Mouse (Mus musculus) forebrain, embryonic 16.5 days (tissue): ENCODE data around the gene Spint1. TPM values are rescaled to one million over a fixed set of nuclear protein-coding genes. Genes with fewer than 3 reads are reported as not detected.

Experiments used
- ATAC-seq: fragments of 200-750 bp; cut with Nextera tagmentation; 2 replicates; pipeline ENCODE4 v1.8.0; 2017; ENCODE audit warnings: mild to moderate bottlenecking, moderate library complexity
- H3K27ac ChIP-seq: fragments of 300-500 bp; sonication (generic); 2 replicates; pipeline ENCODE4 v1.5.1; 2014; ENCODE audit warnings: low read length, control low read depth
- H3K27me3 ChIP-seq: fragments of 300-500 bp; sonication (generic); replicated peaks from 2 replicates; pipeline ENCODE4 v1.6.1; 2014; ENCODE audit warnings: low read length; ENCODE audit not compliant: control insufficient read depth, insufficient read depth
- H3K36me3 ChIP-seq: fragments of 300-500 bp; sonication (generic); 2 replicates; pipeline ENCODE4 v1.6.1; 2014; ENCODE audit not compliant: control insufficient read depth, insufficient read depth
- H3K4me1 ChIP-seq: fragments of 300-500 bp; sonication (generic); replicated peaks from 2 replicates; pipeline ENCODE4 v1.6.1; 2014; ENCODE audit warnings: low read length; ENCODE audit not compliant: control insufficient read depth, insufficient read depth
- H3K4me2 ChIP-seq: fragments of 300-500 bp; sonication (generic); 2 replicates; pipeline ENCODE4 v1.6.1; 2014; ENCODE audit warnings: mild to moderate bottlenecking, low read length, control low read depth
- H3K4me3 ChIP-seq: fragments of 300-500 bp; sonication (generic); replicated peaks from 2 replicates; pipeline ENCODE4 v1.5.1; 2014; ENCODE audit warnings: mild to moderate bottlenecking, low read length, control low read depth
- H3K9ac ChIP-seq: fragments of 300-500 bp; sonication (generic); replicated peaks from 2 replicates; pipeline ENCODE4 v1.6.1; 2014; ENCODE audit warnings: low read depth, low read length, control low read depth
- H3K9me3 ChIP-seq: fragments of 300-500 bp; sonication (generic); 2 replicates; pipeline ENCODE4 v1.6.1; 2016; ENCODE audit warnings: low read length; ENCODE audit not compliant: control insufficient read depth
- WGBS: fragments of 180-500 bp; shearing (Covaris S2); extraction: QIAGEN DNeasy Blood & Tissue Kit; methylation state at CpG from one replicate; pipeline ENCODE4 v1.1.7; 2014; 5-methylcytosine and 5-hydroxymethylcytosine counted together
- polyA plus RNA-seq: library from polyadenylated mRNA; unstranded; fragments of >200 nt; fragmentation: Nextera tagmentation; extraction: Ambion mirVana; gene quantifications from 2 replicates; pipeline ENCODE4 v1.2.1, GENCODE M21; 2015

Spint1 gene
- polyA plus RNA-seq, 1 experiment from 2014 or later: 0.44 TPM

- H3K4me3 ChIP-seq: no peak overlapping the region
- no peaks in the 10 kb centered on the region for H3K36me3 ChIP-seq
- WGBS: 84% methylated on average over 4 of the region's 4 CpGs
- no peak for ATAC-seq
- no peaks in the 10 kb centered on the region for H3K27me3 ChIP-seq
- H3K4me2 ChIP-seq: no peak overlapping the region
- H3K4me1 ChIP-seq: peaks cover 14% of the 10 kb centered on the region
- H3K9me3 ChIP-seq: no peaks in the 10 kb centered on the region
- H3K27ac ChIP-seq: no peak overlapping the region
- no peak overlapping the region for H3K9ac ChIP-seq
Measured at GRCm38 (mm10) chr2:119203871-119204460, 33.2 kb upstream of the Spint1 start.

GRCm38 (mm10) chr2:119207961-119208343 is 29.2 kb upstream of the Spint1 start:
- ATAC-seq: no peak
- peaks cover 20% of the 10 kb centered on the region for H3K4me1 ChIP-seq

GRCm38 (mm10) chr2:119208344-119209175 is 28.6 kb upstream of the Spint1 start, which contains the start of the genes Zfyve19 and Dnajc17:
TSS of gene Zfyve19 (plus strand) at chr2:119208617.
TSS of gene Dnajc17 (minus strand) at chr2:119208795.
- H3K4me3 ChIP-seq: peak within 1 kb of the TSS; percentile 94
- H3K4me2 ChIP-seq: peak within 1 kb of the TSS; percentile 74
- H3K9me3 ChIP-seq: no peaks in the 10 kb centered on the region
- peaks cover 17% of the 10 kb centered on the region for H3K4me1 ChIP-seq
- H3K27ac ChIP-seq: peak within 1 kb of the TSS; percentile 92
- WGBS: 0% methylated on average over 51 of the region's 51 CpGs
- peak; percentile 98 for ATAC-seq
- peak within 1 kb of the TSS; percentile 78 for H3K9ac ChIP-seq
- peaks cover 3% of the 10 kb centered on the region for H3K36me3 ChIP-seq
- H3K27me3 ChIP-seq: no peaks in the 10 kb centered on the region

More at GRCm38 (mm10) chr2:119207961-119208343, 29.2 kb upstream of the Spint1 start:
- H3K27me3 ChIP-seq: no peaks in the 10 kb centered on the region
- peak overlapping the region; percentile 74 for H3K9ac ChIP-seq
- peak overlapping the region; percentile 58 for H3K4me2 ChIP-seq
- peak overlapping the region; percentile 94 for H3K4me3 ChIP-seq
- 19% methylated on average over 6 of the region's 6 CpGs for WGBS
- peaks cover 1% of the 10 kb centered on the region for H3K36me3 ChIP-seq
- peak overlapping the region; percentile 92 for H3K27ac ChIP-seq
- H3K9me3 ChIP-seq: no peaks in the 10 kb centered on the region

DNA sequence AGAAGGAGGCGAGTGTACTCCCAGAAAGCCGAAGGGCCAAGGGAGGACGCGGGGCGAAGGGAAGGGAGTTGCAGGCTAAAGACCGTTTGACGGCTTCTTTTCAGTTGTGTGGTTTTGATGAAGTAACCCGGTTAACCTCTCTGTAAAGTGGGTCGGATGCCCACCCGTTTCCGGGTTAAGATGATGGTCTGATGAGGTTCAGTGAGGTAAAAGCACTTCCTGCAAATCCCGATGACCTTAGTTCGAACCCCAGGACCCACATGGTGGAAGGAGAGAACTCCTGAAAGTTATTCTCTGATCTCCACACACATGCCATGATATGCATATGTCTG is 28.0 kb upstream of the Spint1 start:
- WGBS: 2% methylated on average over 13 of the region's 13 CpGs
- peak overlapping the region; percentile 92; the same call in 1 of the 2 replicates for H3K27ac ChIP-seq
- ATAC-seq: no peak

DNA sequence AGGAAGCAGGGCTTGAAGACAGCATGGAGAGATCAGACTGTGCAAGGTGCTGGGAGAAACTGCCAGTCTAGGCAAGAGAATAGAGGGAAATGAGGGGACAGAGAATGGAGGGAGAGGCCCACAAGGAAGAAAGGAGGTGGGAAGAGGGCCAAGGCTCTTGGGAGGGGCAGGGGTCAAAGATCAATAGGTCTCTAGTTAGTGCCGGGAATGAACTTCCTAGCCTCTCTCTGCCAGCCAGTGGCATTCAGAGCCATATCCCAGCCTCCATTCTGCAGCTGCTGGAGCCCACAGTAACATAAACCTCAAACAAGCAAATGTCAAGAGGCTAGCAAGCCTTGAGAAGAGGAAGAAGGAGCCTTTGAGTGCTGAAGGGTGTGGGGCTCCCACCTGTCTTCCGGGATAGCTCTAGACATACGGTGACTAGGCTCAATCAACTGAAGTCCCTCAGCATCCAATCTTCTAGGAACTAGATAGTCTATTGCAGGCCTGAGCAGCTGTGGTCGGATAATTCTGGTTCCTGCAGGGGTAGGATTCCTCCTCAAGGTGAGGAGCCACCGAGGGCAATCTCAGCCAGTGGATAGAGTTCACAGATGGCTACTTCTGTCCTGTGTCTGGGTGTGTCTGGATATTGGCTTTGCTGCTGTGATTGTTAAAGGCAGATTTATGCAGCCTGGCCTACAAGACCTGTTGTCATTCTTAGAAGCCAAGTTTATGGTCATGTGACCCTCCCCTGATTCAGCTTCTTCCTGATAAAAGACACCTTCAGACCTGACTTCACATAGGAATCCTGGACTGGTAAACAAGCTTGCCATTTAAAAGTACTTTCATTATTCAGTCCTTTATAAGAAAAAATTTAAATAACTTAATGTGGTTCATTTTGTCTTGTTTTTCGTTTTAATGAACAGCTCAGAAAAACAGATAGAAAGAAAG is 7.1 kb upstream of the Spint1 start, which contains the start of gene Ppp1r14d:
Gene Ppp1r14d, minus strand, starts transcription at position 132 of the 930 bp plus-strand sequence.
- H3K36me3 ChIP-seq: no peaks in the 10 kb centered on the region
- 74% methylated on average over 6 of the region's 6 CpGs for WGBS
- no peak for ATAC-seq
- peaks cover 2% of the 10 kb centered on the region for H3K27me3 ChIP-seq
- no peak within 1 kb of the TSS for H3K4me2 ChIP-seq
- no peaks in the 10 kb centered on the region for H3K4me1 ChIP-seq
- H3K9ac ChIP-seq: no peak within 1 kb of the TSS
- no peaks in the 10 kb centered on the region for H3K9me3 ChIP-seq
- H3K4me3 ChIP-seq: no peak within 1 kb of the TSS
- H3K27ac ChIP-seq: no peak within 1 kb of the TSS

More for the DNA sequence above, 28.0 kb upstream of the Spint1 start:
- Histone ChIP-seq H3K36me3 (peaks cover 3% of the 10 kb centered on the region), H3K4me2 (peak overlapping the region; percentile 74), H3K27me3 (no peaks in the 10 kb centered on the region), H3K9ac (peak overlapping the region; percentile 78), H3K4me1 (peaks cover 17% of the 10 kb centered on the region), H3K4me3 (peak overlapping the region; percentile 94), H3K9me3 (no peaks in the 10 kb centered on the region)

DNA sequence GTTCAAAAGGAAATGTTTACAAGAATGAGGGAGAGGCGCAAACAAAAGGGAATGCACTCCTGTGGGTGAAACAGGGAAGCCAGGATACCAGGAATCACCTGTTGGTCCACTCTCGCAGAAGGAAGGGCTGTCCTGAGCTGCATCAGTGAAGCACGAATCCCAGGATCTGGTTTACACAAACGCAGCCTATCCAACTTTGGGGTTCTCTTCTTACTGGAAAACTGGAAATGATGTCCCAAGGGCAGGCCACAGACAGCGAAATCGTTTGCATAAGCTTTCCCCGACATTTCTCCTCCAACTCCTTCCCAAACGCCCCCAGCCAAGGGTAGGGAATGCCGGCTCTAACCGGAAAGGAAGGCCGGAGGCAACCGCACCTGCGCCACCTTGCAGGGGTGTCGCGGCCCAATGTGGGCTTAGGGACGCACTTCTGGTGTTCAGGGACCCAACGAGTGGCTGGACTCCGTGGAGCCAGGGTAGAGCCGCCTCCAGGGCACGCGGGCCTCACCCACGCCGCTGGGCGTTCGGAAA is 416 bp upstream of the Spint1 start:
- Histone ChIP-seq H3K9ac (no peak overlapping the region), H3K4me1 (peaks cover 11% of the 10 kb centered on the region), H3K36me3 (no peaks in the 10 kb centered on the region), H3K4me2 (peak overlapping the region; percentile 59), H3K9me3 (no peaks in the 10 kb centered on the region), H3K27ac (no peak overlapping the region), H3K27me3 (peaks cover 48% of the 10 kb centered on the region), H3K4me3 (peak overlapping the region; percentile 44)
- ATAC-seq: no peak
- WGBS: 5% methylated on average over 25 of the region's 25 CpGs

- peaks cover 11% of the 10 kb centered on the region for H3K4me1 ChIP-seq
- H3K27ac ChIP-seq: no peak overlapping the region
- peaks cover 48% of the 10 kb centered on the region for H3K27me3 ChIP-seq
- WGBS: 2% methylated on average over 30 of the region's 31 CpGs
- ATAC-seq: peak; percentile 49; the same call in 1 of the 2 replicates
- no peak overlapping the region for H3K9ac ChIP-seq
- H3K36me3 ChIP-seq: no peaks in the 10 kb centered on the region
- H3K9me3 ChIP-seq: no peaks in the 10 kb centered on the region
- H3K4me2 ChIP-seq: peak overlapping the region; percentile 59
- H3K4me3 ChIP-seq: peak overlapping the region; percentile 44
Measured at GRCm38 (mm10) chr2:119237871-119238220, 684 bp downstream of the Spint1 start.

GRCm38 (mm10) chr2:119238671-119239070 is 1.5 kb downstream of the Spint1 start:
- peaks cover 48% of the 10 kb centered on the region for H3K27me3 ChIP-seq
- H3K9me3 ChIP-seq: no peaks in the 10 kb centered on the region
- no peak overlapping the region for H3K9ac ChIP-seq
- 73% methylated on average over 2 of the region's 2 CpGs for WGBS
- H3K36me3 ChIP-seq: no peaks in the 10 kb centered on the region
- no peak overlapping the region for H3K4me2 ChIP-seq
- H3K4me3 ChIP-seq: no peak overlapping the region
- no peak for ATAC-seq
- peaks cover 11% of the 10 kb centered on the region for H3K4me1 ChIP-seq
- H3K27ac ChIP-seq: no peak overlapping the region
